Mouse (Mus musculus): ENCODE results near the gene Atp8a2. TPM values are rescaled to one million over a fixed set of nuclear protein-coding genes. Genes with fewer than 3 reads are reported as not detected.

Gene Atp8a2
- polyA plus RNA-seq, 1 experiment from 2014 or later = 36.6 TPM

GRCm38 (mm10) chr14:59887061-59887861 is 309.7 kb downstream of the Atp8a2 start:
- Histone ChIP-seq H3K27ac (replicated peaks) (no peak overlapping the region), H3K9ac (no peak overlapping the region), H3K4me2 (no peak overlapping the region), H3K27me3 (no peaks in the 10 kb centered on the region), H3K9me3 (no peaks in the 10 kb centered on the region), H3K4me1 (replicated peaks) (peaks cover 14% of the 10 kb centered on the region; the same call in 1 of the 2 replicates), H3K4me3 (no peak overlapping the region), H3K36me3 (no peaks in the 10 kb centered on the region)
- no peak for ATAC-seq (ENCODE audit: low read depth)
- 53% methylated on average over 15 of the region's 15 CpGs for WGBS

GRCm38 (mm10) chr14:59883517-59884069 is 313.4 kb downstream of the Atp8a2 start:
- WGBS = 84% methylated on average over 10 of the region's 10 CpGs
- H3K4me1 ChIP-seq (replicated peaks) = peaks cover 14% of the 10 kb centered on the region; the same call in 1 of the 2 replicates
- no peak for ATAC-seq (ENCODE audit: low read depth)

GRCm38 (mm10) chr14:59880829-59881228 is 316.1 kb downstream of the Atp8a2 start:
- Histone ChIP-seq H3K9ac (no peak overlapping the region), H3K27ac (replicated peaks) (no peak overlapping the region), H3K4me1 (replicated peaks) (no peaks in the 10 kb centered on the region), H3K9me3 (no peaks in the 10 kb centered on the region; the same call in 1 of the 2 replicates), H3K4me2 (no peak overlapping the region), H3K36me3 (no peaks in the 10 kb centered on the region), H3K4me3 (no peak overlapping the region), H3K27me3 (no peaks in the 10 kb centered on the region)
- no peak for ATAC-seq (ENCODE audit: low read depth)
- WGBS = 86% methylated on average over 3 of the region's 3 CpGs

More at GRCm38 (mm10) chr14:59883517-59884069, 313.4 kb downstream of the Atp8a2 start:
- Histone ChIP-seq H3K36me3 (no peaks in the 10 kb centered on the region), H3K9ac (no peak overlapping the region), H3K27ac (replicated peaks) (no peak overlapping the region), H3K9me3 (no peaks in the 10 kb centered on the region), H3K4me2 (no peak overlapping the region), H3K4me3 (no peak overlapping the region), H3K27me3 (no peaks in the 10 kb centered on the region)

GRCm38 (mm10) chr14:59878248-59878647 is 318.7 kb downstream of the Atp8a2 start:
- Histone ChIP-seq H3K4me1 (replicated peaks) (no peaks in the 10 kb centered on the region), H3K27ac (replicated peaks) (no peak overlapping the region), H3K4me2 (no peak overlapping the region), H3K36me3 (no peaks in the 10 kb centered on the region), H3K27me3 (no peaks in the 10 kb centered on the region), H3K9ac (no peak overlapping the region), H3K9me3 (no peaks in the 10 kb centered on the region; the same call in 1 of the 2 replicates), H3K4me3 (no peak overlapping the region)
- ATAC-seq (ENCODE audit: low read depth) = no peak
- WGBS = 79% methylated on average over 3 of the region's 3 CpGs

GRCm38 (mm10) chr14:59876525-59876924 is 320.5 kb downstream of the Atp8a2 start:
- ATAC-seq (ENCODE audit: low read depth) = no peak
- H3K4me3 ChIP-seq = no peak overlapping the region
- WGBS = 78% methylated on average over 2 of the region's 2 CpGs

GRCm38 (mm10) chr14:59868369-59868768 is 328.6 kb downstream of the Atp8a2 start:
- Histone ChIP-seq H3K9ac (no peak overlapping the region), H3K9me3 (no peaks in the 10 kb centered on the region), H3K4me1 (replicated peaks) (peaks cover 12% of the 10 kb centered on the region), H3K4me3 (no peak overlapping the region), H3K27ac (replicated peaks) (no peak overlapping the region), H3K4me2 (no peak overlapping the region), H3K27me3 (peaks cover 3% of the 10 kb centered on the region; the same call in 1 of the 2 replicates), H3K36me3 (no peaks in the 10 kb centered on the region)
- whole genome bisulfite sequencing = 64% methylated on average over 7 of the region's 7 CpGs
- ATAC-seq (ENCODE audit: low read depth) = no peak

More at GRCm38 (mm10) chr14:59876525-59876924, 320.5 kb downstream of the Atp8a2 start:
- Histone ChIP-seq H3K9me3 (no peaks in the 10 kb centered on the region; the same call in 1 of the 2 replicates), H3K27ac (replicated peaks) (no peak overlapping the region), H3K4me2 (no peak overlapping the region), H3K36me3 (no peaks in the 10 kb centered on the region), H3K4me1 (replicated peaks) (no peaks in the 10 kb centered on the region), H3K27me3 (no peaks in the 10 kb centered on the region), H3K9ac (no peak overlapping the region)

- no peaks in the 10 kb centered on the region for H3K9me3 ChIP-seq
- peak; percentile 63; the same call in 1 of the 2 replicates for ATAC-seq (ENCODE audit: low read depth)
- H3K4me3 ChIP-seq = no peak overlapping the region
- no peaks in the 10 kb centered on the region for H3K36me3 ChIP-seq
- H3K4me1 ChIP-seq (replicated peaks) = peaks cover 14% of the 10 kb centered on the region
- no peak overlapping the region for H3K4me2 ChIP-seq
- no peak overlapping the region for H3K27ac ChIP-seq (replicated peaks)
- H3K9ac ChIP-seq = no peak overlapping the region
- 44% methylated on average over 7 of the region's 7 CpGs for WGBS
- H3K27me3 ChIP-seq = peaks cover 3% of the 10 kb centered on the region; the same call in 1 of the 2 replicates
These were observed 329.2 kb downstream of the Atp8a2 start for GRCm38 (mm10) chr14:59867749-59868148.

- no peaks in the 10 kb centered on the region for H3K36me3 ChIP-seq
- H3K27ac ChIP-seq (replicated peaks) = no peak overlapping the region
- no peak overlapping the region for H3K9ac ChIP-seq
- 76% methylated on average over 5 of the region's 5 CpGs for WGBS
- no peak overlapping the region for H3K4me2 ChIP-seq
- H3K4me1 ChIP-seq (replicated peaks) = peaks cover 21% of the 10 kb centered on the region
- no peak for ATAC-seq (ENCODE audit: low read depth)
- H3K27me3 ChIP-seq = peaks cover 3% of the 10 kb centered on the region; the same call in 1 of the 2 replicates
- no peaks in the 10 kb centered on the region for H3K9me3 ChIP-seq
- no peak overlapping the region for H3K4me3 ChIP-seq
These were observed 331.0 kb downstream of the Atp8a2 start for GRCm38 (mm10) chr14:59866001-59866400.

- Histone ChIP-seq H3K4me3 (no peak overlapping the region), H3K4me2 (no peak overlapping the region), H3K9ac (no peak overlapping the region), H3K27ac (replicated peaks) (no peak overlapping the region), H3K9me3 (no peaks in the 10 kb centered on the region), H3K4me1 (replicated peaks) (peaks cover 10% of the 10 kb centered on the region; the same call in 1 of the 2 replicates), H3K27me3 (no peaks in the 10 kb centered on the region), H3K36me3 (no peaks in the 10 kb centered on the region)
- WGBS = 42% methylated on average over 4 of the region's 4 CpGs
- ATAC-seq (ENCODE audit: low read depth) = peak; percentile 64
These were observed 334.6 kb downstream of the Atp8a2 start for GRCm38 (mm10) chr14:59862351-59862750.

GRCm38 (mm10) chr14:59859830-59860229 is 337.1 kb downstream of the Atp8a2 start:
- H3K9me3 ChIP-seq = no peaks in the 10 kb centered on the region
- H3K27ac ChIP-seq (replicated peaks) = no peak overlapping the region
- no peak overlapping the region for H3K9ac ChIP-seq
- H3K36me3 ChIP-seq = peaks cover 13% of the 10 kb centered on the region
- H3K4me1 ChIP-seq (replicated peaks) = peaks cover 10% of the 10 kb centered on the region; the same call in 1 of the 2 replicates
- H3K27me3 ChIP-seq = no peaks in the 10 kb centered on the region
- H3K4me2 ChIP-seq = no peak overlapping the region
- 93% methylated on average over 11 of the region's 11 CpGs for WGBS
- no peak overlapping the region for H3K4me3 ChIP-seq
- no peak for ATAC-seq (ENCODE audit: low read depth)

GRCm38 (mm10) chr14:59858501-59859225 is 338.3 kb downstream of the Atp8a2 start:
- WGBS = 68% methylated on average over 6 of the region's 6 CpGs
- H3K4me2 ChIP-seq = no peak overlapping the region

GRCm38 (mm10) chr14:59853139-59853538 is 343.8 kb downstream of the Atp8a2 start:
- H3K27me3 ChIP-seq = no peaks in the 10 kb centered on the region
- H3K4me1 ChIP-seq (replicated peaks) = no peaks in the 10 kb centered on the region
- no peak overlapping the region for H3K9ac ChIP-seq
- no peak for ATAC-seq (ENCODE audit: low read depth)
- H3K4me3 ChIP-seq = no peak overlapping the region
- H3K36me3 ChIP-seq = peaks cover 13% of the 10 kb centered on the region
- no peak overlapping the region for H3K27ac ChIP-seq (replicated peaks)
- no peaks in the 10 kb centered on the region for H3K9me3 ChIP-seq
- 77% methylated on average over 9 of the region's 9 CpGs for WGBS
- no peak overlapping the region for H3K4me2 ChIP-seq

More at GRCm38 (mm10) chr14:59858501-59859225, 338.3 kb downstream of the Atp8a2 start:
- H3K36me3 ChIP-seq = peaks cover 13% of the 10 kb centered on the region
- H3K27ac ChIP-seq (replicated peaks) = no peak overlapping the region
- no peaks in the 10 kb centered on the region for H3K27me3 ChIP-seq
- peaks cover 10% of the 10 kb centered on the region; the same call in 1 of the 2 replicates for H3K4me1 ChIP-seq (replicated peaks)
- ATAC-seq (ENCODE audit: low read depth) = no peak
- no peaks in the 10 kb centered on the region for H3K9me3 ChIP-seq
- no peak overlapping the region for H3K4me3 ChIP-seq
- no peak overlapping the region for H3K9ac ChIP-seq
